Mouse (Mus musculus): ENCODE data around the gene Zfp566.

DNA sequence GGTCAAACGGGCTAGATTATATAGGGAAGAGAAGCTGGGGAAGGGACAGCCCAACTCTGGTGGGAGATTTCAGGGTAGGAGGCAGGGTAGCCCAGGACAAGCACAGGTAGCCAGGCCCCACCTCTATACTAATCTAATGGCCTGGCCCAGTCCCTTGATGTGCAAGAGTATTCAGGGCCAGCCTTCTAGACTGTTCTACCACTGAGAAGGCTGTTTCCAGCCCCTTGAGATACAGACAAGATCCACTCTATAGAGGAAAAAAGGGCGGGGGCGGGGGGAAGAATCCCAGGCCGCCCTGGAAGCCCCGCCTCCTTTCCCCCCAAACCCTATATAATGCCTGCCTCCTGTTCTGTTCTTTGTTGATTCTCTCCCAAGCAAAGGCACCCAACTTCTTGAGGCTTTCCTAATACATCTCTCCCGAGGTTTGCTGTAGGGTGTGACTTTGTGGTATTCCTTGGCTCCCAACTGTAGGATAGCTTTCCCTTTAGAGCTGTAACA is 3.6 kb upstream of the Zfp566 start:
- no peak for TF ChIP-seq ZC3H11A (IDR thresholded peaks at IDR 0.05; ENCODE audit: borderline replicate concordance, low read depth, low read length)
- TF ChIP-seq MAFK (IDR thresholded peaks at IDR 0.05; ENCODE audit: insufficient read depth, low read depth, low read length) = no peak
- no peak for TF ChIP-seq CHD2 (IDR thresholded peaks at IDR 0.05; ENCODE audit: low read depth, low read length)
- TF ChIP-seq HCFC1 (IDR thresholded peaks at IDR 0.05; ENCODE audit: borderline replicate concordance, insufficient read depth, low read length) = no peak

Data from ES-E14 (cell line).